15 mouse cellular contexts compared by ENCODE assay signal in genomic region chr11:52875916-52876765, GRCm38 (mm10).
DNase-seq lines count a peak whose midpoint lies in the region; TF ChIP-seq lines count a peak whose summit lies in the region.
"Had no signal": no experiment of that assay in that cellular context is flagged by ENCODE, and none has a peak within 500 bp of the region (broad histone marks: within the 10 kb centered on the region; RNA-seq: fewer than 3 reads in every experiment).

No protein-coding gene starts in this region.

- peak overlapping the region; percentile 46 for H3K4me3 ChIP-seq in lung, adult 2 months (replicated peaks; ENCODE audit: extremely low read depth, low read depth, low read length)
- H3K4me3 ChIP-seq: hindbrain, embryonic 10.5 days; intestine, embryonic 15.5 days; limb, embryonic 15.5 days; lung, embryonic 15.5 days; neural tube, embryonic 12.5 days had no signal

- peak; percentile 8 for DNase-seq in cerebellum, adult 8-10 months
- no peak for DNase-seq in cerebellum, adult 9-11 months
- DNase-seq in adrenal gland, adult 18-20 months (ENCODE audit: low spot score in 2 of 2) = peak; percentile 26 to 55
- DNase-seq in cerebellum, postnatal 25 days = peak; percentile 60 to 64
- peak; percentile 20 for DNase-seq in lung, adult 2 months
- no peak for DNase-seq in gastrocnemius, postnatal 14 days
- no peak for DNase-seq in right cerebral cortex, postnatal 4 days
- no peak for DNase-seq in urinary bladder, adult 18-20 months (ENCODE audit: low spot score in 2 of 2)
- DNase-seq: kidney, postnatal 14 days; midbrain, embryonic 14.5 days had no signal

- TF ChIP-seq POLR2A in lung, adult 2 months (IDR thresholded peaks at IDR 0.05; ENCODE audit: borderline replicate concordance, extremely low read depth, low read depth, low read length) = no peak

- H3K4me1 ChIP-seq in lung, adult 2 months (ENCODE audit: control insufficient read depth, insufficient read depth, low read length) = no peaks in the 10 kb centered on the region
- H3K4me1 ChIP-seq: hindbrain, embryonic 10.5 days; intestine, embryonic 15.5 days; lung, embryonic 15.5 days; neural tube, embryonic 12.5 days had no signal

- intact Hi-C loops in gastrocnemius, postnatal 14 days (cut with DNase I; ENCODE audit: low total_unique reads) = no loop called here

- WGBS in lung, adult 2 months = 75% methylated on average over 19 of the region's 19 CpGs

- TF ChIP-seq CTCF in lung, adult 2 months (IDR thresholded peaks at IDR 0.05; ENCODE audit: insufficient read depth, low read length) = no peak

Comparison
In these comparisons a context has a peak if more than half of its experiments do, and no peak if none do; other contexts are left out.
1. DNase-seq: peak in cerebellum, adult 8-10 months (single experiment), adrenal gland, adult 18-20 months (2 of 2), cerebellum, postnatal 25 days (2 of 2) and lung, adult 2 months (single experiment); none in cerebellum, adult 9-11 months (single experiment), gastrocnemius, postnatal 14 days (single experiment), right cerebral cortex, postnatal 4 days (single experiment) and urinary bladder, adult 18-20 months (0 of 2).